Mouse (Mus musculus): ENCODE results near the gene Smarcc1. TPM values are rescaled to one million over a fixed set of nuclear protein-coding genes. Genes with fewer than 3 reads are reported as not detected.

Gene Smarcc1
- total and polyA plus RNA-seq, 3 experiments: 51.1 to 133 (median 72.8) TPM

DNA sequence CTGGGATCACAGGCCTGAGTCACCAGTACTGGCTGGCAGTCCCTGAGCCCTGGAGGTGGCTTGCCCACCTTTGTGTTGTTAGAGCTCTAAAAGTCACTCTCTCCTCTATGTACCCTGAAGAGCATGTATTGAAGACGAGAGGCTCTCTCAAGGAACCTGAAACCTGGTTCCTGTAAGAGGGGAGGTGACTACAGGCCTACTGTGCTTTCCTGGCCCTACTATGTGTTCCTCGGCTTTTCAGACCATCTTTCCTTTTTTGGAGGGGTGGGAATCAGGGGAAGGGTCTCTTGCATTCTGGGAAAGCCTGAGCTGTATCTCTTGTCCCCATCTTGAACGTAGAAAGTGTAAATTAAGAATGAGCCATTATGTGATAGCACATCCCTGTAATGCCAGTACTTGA is 141.6 kb downstream of the Smarcc1 start:
- TF ChIP-seq GATA1 (IDR thresholded peaks at IDR 0.05; ENCODE audit: borderline replicate concordance, low read length) (no peak), TAL1 (conservative IDR thresholded peaks at IDR 0.05; ENCODE audit: low read depth, low read length) (no peak), POLR2AphosphoS5 (IDR thresholded peaks at IDR 0.05; ENCODE audit: insufficient replicate concordance, low read depth, low read length) (no peak), GATA2 (IDR thresholded peaks at IDR 0.05; ENCODE audit: borderline replicate concordance, low read depth, low read length) (no peak), CTCF (IDR thresholded peaks at IDR 0.05; ENCODE audit: low read depth, low read length) (no peak)

DNA sequence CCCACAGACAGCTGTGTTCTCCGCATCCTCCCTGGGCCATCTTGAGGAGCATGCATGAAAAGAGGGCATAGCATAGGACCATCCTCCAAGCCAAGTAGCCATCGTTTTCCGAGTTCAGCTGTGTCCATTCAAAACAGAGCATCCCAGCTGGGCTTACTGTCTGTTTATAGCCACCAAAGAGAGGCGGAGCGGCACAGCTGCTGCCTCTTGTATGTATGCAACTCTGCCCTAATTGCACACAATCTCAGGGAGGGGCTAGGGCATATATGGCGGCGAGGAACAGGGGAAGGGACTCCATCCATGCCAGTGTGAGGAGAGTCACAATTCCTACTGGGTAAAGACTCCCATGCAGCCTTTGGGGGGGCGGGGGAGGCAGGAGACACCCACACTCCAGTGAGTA is 145.7 kb downstream of the Smarcc1 start:
- no peaks in the 10 kb centered on the region for H3K9me3 ChIP-seq (replicated peaks)
- no peaks in the 10 kb centered on the region for H3K4me1 ChIP-seq (ENCODE audit: insufficient read depth, low read depth, low read length)
- no peaks in the 10 kb centered on the region for H3K36me3 ChIP-seq (replicated peaks)
- no peak for TF ChIP-seq POLR2AphosphoS5 (IDR thresholded peaks at IDR 0.05; ENCODE audit: insufficient replicate concordance, low read depth, low read length)
- TF ChIP-seq CTCF (IDR thresholded peaks at IDR 0.05; ENCODE audit: low read depth, low read length): no peak
- no peak for TF ChIP-seq TAL1 (conservative IDR thresholded peaks at IDR 0.05; ENCODE audit: low read depth, low read length)
- no peak for TF ChIP-seq GATA2 (IDR thresholded peaks at IDR 0.05; ENCODE audit: borderline replicate concordance, low read depth, low read length)
- TF ChIP-seq GATA1 (IDR thresholded peaks at IDR 0.05; ENCODE audit: borderline replicate concordance, low read length): no peak
- DNase-seq (ENCODE audit: low spot score) (no peak), ATAC-seq (ENCODE audit: extremely low read depth, insufficient number of reproducible peaks, low FRiP score, poor library complexity, severe bottlenecking) (no peak)
- peaks cover 45% of the 10 kb centered on the region for H3K27me3 ChIP-seq (ENCODE audit: insufficient read depth, low read length)
- H3K4me3 ChIP-seq (ENCODE audit: low read depth, low read length): no peak overlapping the region

More for the DNA sequence above, 141.6 kb downstream of the Smarcc1 start:
- DNase-seq (ENCODE audit: low spot score) (no peak), ATAC-seq (ENCODE audit: extremely low read depth, insufficient number of reproducible peaks, low FRiP score, poor library complexity, severe bottlenecking) (no peak)
- Histone ChIP-seq H3K36me3 (replicated peaks) (no peaks in the 10 kb centered on the region), H3K9me3 (replicated peaks) (no peaks in the 10 kb centered on the region), H3K4me1 (ENCODE audit: insufficient read depth, low read depth, low read length) (no peaks in the 10 kb centered on the region), H3K27me3 (ENCODE audit: insufficient read depth, low read length) (peaks cover 51% of the 10 kb centered on the region), H3K4me3 (ENCODE audit: low read depth, low read length) (no peak overlapping the region)

DNA sequence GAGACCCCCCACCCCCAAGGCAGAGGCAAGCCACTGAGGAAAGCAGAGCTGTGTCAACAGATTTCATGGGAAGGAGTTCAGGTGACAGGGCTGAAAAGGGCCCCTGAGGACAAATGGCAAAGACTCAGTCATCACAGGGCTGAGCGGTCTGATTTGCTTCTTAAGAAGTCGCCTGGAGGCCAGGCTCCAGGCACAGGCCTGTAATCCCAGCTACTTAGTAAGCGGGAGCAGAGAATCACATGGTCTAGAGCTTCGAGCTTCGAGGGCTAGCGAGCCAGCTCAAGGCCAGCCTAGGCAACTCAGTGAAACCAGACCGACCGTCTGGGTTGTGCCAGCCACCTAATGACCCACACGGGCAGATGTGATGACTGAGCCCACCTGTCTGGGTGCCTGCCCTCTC is 147.5 kb downstream of the Smarcc1 start:
- H3K9me3 ChIP-seq (replicated peaks): no peaks in the 10 kb centered on the region
- DNase-seq (ENCODE audit: low spot score): no peak
- no peak overlapping the region for H3K4me3 ChIP-seq (ENCODE audit: low read depth, low read length)
- H3K4me1 ChIP-seq (ENCODE audit: insufficient read depth, low read depth, low read length): no peaks in the 10 kb centered on the region
- H3K36me3 ChIP-seq (replicated peaks): no peaks in the 10 kb centered on the region
- no peak for ATAC-seq (ENCODE audit: extremely low read depth, insufficient number of reproducible peaks, low FRiP score, poor library complexity, severe bottlenecking)
- peaks cover 43% of the 10 kb centered on the region for H3K27me3 ChIP-seq (ENCODE audit: insufficient read depth, low read length)
- TF ChIP-seq TAL1 (conservative IDR thresholded peaks at IDR 0.05; ENCODE audit: low read depth, low read length) (no peak), GATA1 (IDR thresholded peaks at IDR 0.05; ENCODE audit: borderline replicate concordance, low read length) (no peak), GATA2 (IDR thresholded peaks at IDR 0.05; ENCODE audit: borderline replicate concordance, low read depth, low read length) (no peak), CTCF (IDR thresholded peaks at IDR 0.05; ENCODE audit: low read depth, low read length) (no peak), POLR2AphosphoS5 (IDR thresholded peaks at IDR 0.05; ENCODE audit: insufficient replicate concordance, low read depth, low read length) (no peak)

DNA sequence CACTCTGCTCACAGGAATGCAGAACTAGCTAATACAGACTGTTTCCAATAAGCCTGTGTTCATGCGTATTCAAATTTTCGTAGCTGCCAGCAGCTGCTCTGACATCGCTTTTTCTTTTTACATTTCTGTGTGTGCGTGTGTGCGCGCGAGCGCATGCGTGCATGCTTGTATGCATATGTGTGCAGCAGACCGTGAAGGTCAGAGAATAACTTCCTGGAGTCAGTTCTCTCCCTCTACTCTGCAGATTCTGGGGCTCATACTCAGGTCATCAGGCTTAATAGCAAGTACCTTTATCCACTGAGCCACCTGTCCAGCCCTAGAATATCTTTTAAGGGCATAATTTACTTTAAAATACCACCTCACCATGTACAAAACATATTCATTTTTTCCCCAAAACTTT is 150.9 kb downstream of the Smarcc1 start:
- ATAC-seq (ENCODE audit: extremely low read depth, insufficient number of reproducible peaks, low FRiP score, poor library complexity, severe bottlenecking) (no peak), DNase-seq (ENCODE audit: low spot score) (no peak)
- no peak for TF ChIP-seq CTCF (IDR thresholded peaks at IDR 0.05; ENCODE audit: low read depth, low read length)
- Histone ChIP-seq H3K27me3 (ENCODE audit: insufficient read depth, low read length) (peaks cover 16% of the 10 kb centered on the region; the same call in 1 of the 2 replicates), H3K4me3 (ENCODE audit: low read depth, low read length) (no peak overlapping the region), H3K36me3 (replicated peaks) (no peaks in the 10 kb centered on the region), H3K4me1 (ENCODE audit: insufficient read depth, low read depth, low read length) (no peaks in the 10 kb centered on the region), H3K9me3 (replicated peaks) (no peaks in the 10 kb centered on the region)

DNA sequence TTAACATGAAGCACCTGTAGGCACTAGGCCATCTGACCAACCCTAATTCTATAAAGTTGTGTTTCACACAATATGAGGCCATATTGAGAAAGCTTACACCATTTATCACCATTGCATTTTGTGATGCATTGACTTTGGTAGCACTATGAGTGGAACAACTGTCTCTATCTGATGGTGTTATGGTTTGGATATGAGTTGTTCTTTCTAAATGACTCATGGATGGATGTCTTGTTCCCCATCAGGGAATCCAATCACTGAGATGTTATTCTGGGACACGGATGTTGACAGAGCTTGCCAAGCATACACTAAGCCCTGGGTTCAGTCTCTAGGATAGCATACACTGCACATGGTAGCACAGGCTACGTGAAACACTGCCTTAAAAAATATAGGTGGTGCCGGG is 154.8 kb downstream of the Smarcc1 start:
- Histone ChIP-seq H3K36me3 (replicated peaks) (no peaks in the 10 kb centered on the region), H3K4me3 (ENCODE audit: low read depth, low read length) (no peak overlapping the region), H3K27me3 (ENCODE audit: insufficient read depth, low read length) (peaks cover 12% of the 10 kb centered on the region), H3K4me1 (ENCODE audit: insufficient read depth, low read depth, low read length) (no peaks in the 10 kb centered on the region), H3K9me3 (replicated peaks) (no peaks in the 10 kb centered on the region)
- ATAC-seq (ENCODE audit: extremely low read depth, insufficient number of reproducible peaks, low FRiP score, poor library complexity, severe bottlenecking): no peak
- no peak for DNase-seq (ENCODE audit: low spot score)
- TF ChIP-seq POLR2AphosphoS5 (IDR thresholded peaks at IDR 0.05; ENCODE audit: insufficient replicate concordance, low read depth, low read length) (no peak), GATA2 (IDR thresholded peaks at IDR 0.05; ENCODE audit: borderline replicate concordance, low read depth, low read length) (no peak), GATA1 (IDR thresholded peaks at IDR 0.05; ENCODE audit: borderline replicate concordance, low read length) (no peak), CTCF (IDR thresholded peaks at IDR 0.05; ENCODE audit: low read depth, low read length) (no peak), TAL1 (conservative IDR thresholded peaks at IDR 0.05; ENCODE audit: low read depth, low read length) (no peak)

DNA sequence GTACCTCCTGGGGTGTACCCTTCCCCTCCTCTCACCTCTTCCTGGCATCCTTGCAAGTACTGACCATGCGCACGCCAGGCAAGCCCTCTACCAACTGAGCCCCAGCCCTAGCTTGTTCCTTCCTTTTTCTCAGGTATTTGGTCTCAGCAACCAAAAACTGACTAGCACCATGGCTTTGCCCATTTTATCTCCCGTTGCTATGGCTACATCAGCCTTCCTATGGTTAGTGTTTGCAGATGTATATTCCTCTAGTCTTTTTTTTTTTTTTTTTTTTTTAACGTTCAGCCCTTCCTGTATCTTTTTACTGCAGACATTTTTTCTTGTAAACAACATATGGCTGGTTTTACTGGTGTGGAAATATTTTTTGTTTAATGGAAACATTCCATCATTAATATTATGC is 156.0 kb downstream of the Smarcc1 start:
- ATAC-seq (ENCODE audit: extremely low read depth, insufficient number of reproducible peaks, low FRiP score, poor library complexity, severe bottlenecking) (no peak), DNase-seq (ENCODE audit: low spot score) (no peak)

DNA sequence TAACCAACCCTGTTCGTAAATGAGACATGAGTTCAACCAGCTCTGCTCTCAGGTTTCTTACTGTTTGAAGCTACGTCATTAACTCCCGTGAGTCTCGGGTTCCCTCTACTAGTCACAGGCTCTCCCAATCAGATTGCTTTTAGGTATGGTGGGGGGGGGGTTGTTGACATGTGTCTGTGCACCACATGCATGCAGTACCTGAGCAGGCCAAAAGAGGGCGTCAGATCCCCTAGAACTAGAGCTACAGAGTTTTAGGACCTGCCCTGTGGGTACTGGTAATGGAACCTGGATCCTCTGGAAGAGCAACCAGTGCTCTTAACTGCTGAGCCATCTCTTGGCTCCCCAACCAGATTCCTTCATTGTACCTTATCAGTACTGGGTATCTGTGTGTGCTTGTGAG is 158.4 kb downstream of the Smarcc1 start:
- Histone ChIP-seq H3K9me3 (replicated peaks) (no peaks in the 10 kb centered on the region), H3K4me1 (ENCODE audit: insufficient read depth, low read depth, low read length) (no peaks in the 10 kb centered on the region), H3K27me3 (ENCODE audit: insufficient read depth, low read length) (peaks cover 16% of the 10 kb centered on the region), H3K4me3 (ENCODE audit: low read depth, low read length) (no peak overlapping the region), H3K36me3 (replicated peaks) (no peaks in the 10 kb centered on the region)
- DNase-seq (ENCODE audit: low spot score): no peak
- ATAC-seq (ENCODE audit: extremely low read depth, insufficient number of reproducible peaks, low FRiP score, poor library complexity, severe bottlenecking): no peak
- no peak for TF ChIP-seq CTCF (IDR thresholded peaks at IDR 0.05; ENCODE audit: low read depth, low read length)
- no peak for TF ChIP-seq TAL1 (conservative IDR thresholded peaks at IDR 0.05; ENCODE audit: low read depth, low read length)
- TF ChIP-seq GATA1 (IDR thresholded peaks at IDR 0.05; ENCODE audit: borderline replicate concordance, low read length): no peak
- no peak for TF ChIP-seq POLR2AphosphoS5 (IDR thresholded peaks at IDR 0.05; ENCODE audit: insufficient replicate concordance, low read depth, low read length)
- TF ChIP-seq GATA2 (IDR thresholded peaks at IDR 0.05; ENCODE audit: borderline replicate concordance, low read depth, low read length): no peak

More for the DNA sequence above, 156.0 kb downstream of the Smarcc1 start:
- no peaks in the 10 kb centered on the region for H3K9me3 ChIP-seq (replicated peaks)
- H3K27me3 ChIP-seq (ENCODE audit: insufficient read depth, low read length): peaks cover 17% of the 10 kb centered on the region
- no peaks in the 10 kb centered on the region for H3K4me1 ChIP-seq (ENCODE audit: insufficient read depth, low read depth, low read length)
- no peak overlapping the region for H3K4me3 ChIP-seq (ENCODE audit: low read depth, low read length)
- no peaks in the 10 kb centered on the region for H3K36me3 ChIP-seq (replicated peaks)
- TF ChIP-seq POLR2AphosphoS5 (IDR thresholded peaks at IDR 0.05; ENCODE audit: insufficient replicate concordance, low read depth, low read length) (no peak), GATA2 (IDR thresholded peaks at IDR 0.05; ENCODE audit: borderline replicate concordance, low read depth, low read length) (no peak), CTCF (IDR thresholded peaks at IDR 0.05; ENCODE audit: low read depth, low read length) (no peak), GATA1 (IDR thresholded peaks at IDR 0.05; ENCODE audit: borderline replicate concordance, low read length) (no peak), TAL1 (conservative IDR thresholded peaks at IDR 0.05; ENCODE audit: low read depth, low read length) (no peak)

Measured in G1E (cell line).